Mouse (Mus musculus) left cerebral cortex, adult 2 months (tissue): ENCODE data around the gene Ecsit. TPM values are rescaled to one million over a fixed set of nuclear protein-coding genes. Genes with fewer than 3 reads are reported as not detected.
"Not testable (repeated sequence)": the region's sequence is repeated elsewhere in the genome, so short reads cannot be mapped to it uniquely, and the experiment has no call there.

Experiments used
- DNase-seq, 2 experiments: peaks; one replicate each; pipeline ENCODE4 v3.0.0; 2021 to 2022; ENCODE audit warnings: low spot score in 2 of 2, mixed read lengths in 1 of 2; ENCODE audit errors: extremely low spot score in 1 of 2
- H3K27ac ChIP-seq: fragments of 200-600 bp; 2 replicates; pipeline ENCODE4 v1.8.1; 2022
- H3K4me3 ChIP-seq: fragments of 200-600 bp; 2 replicates; pipeline ENCODE4 v1.8.1; 2022
- CTCF ChIP-seq: fragments of 200-600 bp; IDR thresholded peaks from 2 replicates; pipeline ENCODE4 v1.8.1; 2022; ENCODE audit warnings: antibody characterized with exemption, mild to moderate bottlenecking, moderate library complexity
- intact Hi-C: fragments of 180-260 bp; cut with DNase I; formaldehyde crosslinking; loops from one replicate; pipeline ENCODE4 v1.15.1; 2025
- total RNA-seq, 2 experiments: library from RNA; stranded (reverse); gene quantifications; 2 replicates each; pipeline ENCODE4 v1.2.3; 2021

The Ecsit gene
- total RNA-seq, 2 experiments from 2014 or later: 43.0 to 46.8 TPM

GRCm38 (mm10) chr9:22086012-22086411 is 774 bp upstream of the Ecsit start:
- intact Hi-C loops: no loop called here
- no peak for DNase-seq
- Histone ChIP-seq H3K4me3 (peak overlapping the region; percentile 65), H3K27ac (peak overlapping the region; percentile 94)
- TF ChIP-seq CTCF: no peak

GRCm38 (mm10) chr9:22084667-22085021 is 594 bp downstream of the Ecsit start:
- no peak for DNase-seq

GRCm38 (mm10) chr9:22076223-22076622 is 9.0 kb downstream of the Ecsit start:
- Histone ChIP-seq H3K4me3 (no peak overlapping the region), H3K27ac (no peak overlapping the region)
- no peak for DNase-seq
- intact Hi-C loops: no loop called here
- TF ChIP-seq CTCF: no peak

More at GRCm38 (mm10) chr9:22084667-22085021, 594 bp downstream of the Ecsit start:
- peak overlapping the region; percentile 65 for H3K4me3 ChIP-seq
- intact Hi-C loops: loop anchor here (1.0 kb wide), 1 partner anchor 33 kb away; the partner anchor contains the start of gene Elof1
- peak overlapping the region; percentile 94 for H3K27ac ChIP-seq
- TF ChIP-seq CTCF: no peak

GRCm38 (mm10) chr9:22075778-22076177 is 9.5 kb downstream of the Ecsit start:
- DNase-seq, H3K4me3 ChIP-seq, intact Hi-C loops, H3K27ac ChIP-seq: not testable (repeated sequence)

- no peak for TF ChIP-seq CTCF
- Histone ChIP-seq H3K4me3 (no peak overlapping the region), H3K27ac (no peak overlapping the region)
- intact Hi-C loops: no loop called here
- DNase-seq: no peak
Observed at GRCm38 (mm10) chr9:22072276-22072675, 13.0 kb downstream of the Ecsit start.

GRCm38 (mm10) chr9:22070791-22071573 is 14.3 kb downstream of the Ecsit start, which contains the start of the genes Gm49318 and Zfp653:
Gm49318 (minus strand) TSS chr9:22071259.
Zfp653 (minus strand) TSS chr9:22071376.
- intact Hi-C loops: loop anchor here (2.0 kb wide), 1 partner anchor 46 kb away; the partner anchor contains the start of gene Elof1
- H3K27ac ChIP-seq: peak within 1 kb of the TSS; percentile 99
- no peak; the same call in 1 of the 2 replicates for TF ChIP-seq CTCF
- H3K4me3 ChIP-seq: peak within 1 kb of the TSS; percentile 86
- DNase-seq: peak; percentile 96 to 97

- peak overlapping the region; percentile 86 for H3K4me3 ChIP-seq
- intact Hi-C loops: loop anchor here (2.0 kb wide), 1 partner anchor 47 kb away; the partner anchor contains the start of gene Elof1
- H3K27ac ChIP-seq: peak overlapping the region; percentile 99; the same call in 1 of the 2 replicates
- DNase-seq: no peak
- TF ChIP-seq CTCF: no peak
Observed at GRCm38 (mm10) chr9:22069881-22070553, 15.2 kb downstream of the Ecsit start.

GRCm38 (mm10) chr9:22067195-22067594 is 18.0 kb downstream of the Ecsit start:
- intact Hi-C loops: no loop called here
- Histone ChIP-seq H3K27ac (no peak overlapping the region), H3K4me3 (no peak overlapping the region)
- no peak for DNase-seq
- TF ChIP-seq CTCF: no peak

- intact Hi-C loops: loop anchor here (1.0 kb wide), 1 partner anchor 77 kb away; no protein-coding TSS in a partner anchor
- TF ChIP-seq CTCF: peak; percentile 87
- Histone ChIP-seq H3K4me3 (no peak overlapping the region), H3K27ac (no peak overlapping the region)
- peak; percentile 51 to 54 for DNase-seq
Observed at GRCm38 (mm10) chr9:22066433-22066832, 18.8 kb downstream of the Ecsit start.

GRCm38 (mm10) chr9:22065642-22066041 is 19.6 kb downstream of the Ecsit start:
- no peak for TF ChIP-seq CTCF
- intact Hi-C loops: loop anchor here (1.0 kb wide), 1 partner anchor 78 kb away; no protein-coding TSS in a partner anchor
- no peak for DNase-seq
- Histone ChIP-seq H3K27ac (no peak overlapping the region), H3K4me3 (no peak overlapping the region)

- peak in 1 of 2 experiments; percentile 48 for DNase-seq
- no peak overlapping the region for H3K4me3 ChIP-seq
- intact Hi-C loops: no loop called here
- no peak overlapping the region for H3K27ac ChIP-seq
- TF ChIP-seq CTCF: no peak
Observed at GRCm38 (mm10) chr9:22064341-22064740, 20.9 kb downstream of the Ecsit start.

- peak in 1 of 2 experiments; percentile 70 for DNase-seq
- Histone ChIP-seq H3K4me3 (no peak overlapping the region), H3K27ac (0 out of 2 replicates have a peak overlapping the region, but pooled peaks have one; percentile 36)
- TF ChIP-seq CTCF: no peak
- intact Hi-C loops: no loop called here
Observed at GRCm38 (mm10) chr9:22061339-22061738, 23.9 kb downstream of the Ecsit start.
